ENCODE assay signal across 9 mouse cellular contexts in the genomic region with DNA sequence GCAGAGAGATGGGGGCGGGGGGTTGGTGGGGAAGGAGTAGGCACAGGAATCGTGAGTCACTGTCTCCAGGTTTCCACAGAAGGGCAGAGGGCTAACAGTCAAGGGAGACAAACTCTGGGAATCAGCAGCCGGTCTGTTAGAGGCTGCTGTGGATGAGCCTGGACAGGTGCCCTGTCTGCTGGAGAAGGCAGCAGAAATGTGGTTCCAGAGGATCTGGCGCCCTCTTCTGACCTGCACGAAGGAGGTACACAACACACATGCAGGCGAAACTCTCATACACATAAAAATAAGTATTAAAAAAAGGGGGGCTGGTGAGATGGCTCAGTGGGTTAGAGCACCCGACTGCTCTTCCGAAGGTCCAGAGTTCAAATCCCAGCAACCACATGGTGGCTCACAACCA. TPM values are rescaled to one million over a fixed set of nuclear protein-coding genes. Genes with fewer than 3 reads are reported as not detected.
A peak's percentile ranks its signal among the peaks of the same experiment; 100 is the strongest.
DNase-seq lines count a peak whose midpoint lies in the region; ATAC-seq and TF ChIP-seq lines count a peak whose summit lies in the region.
"Had no signal": no experiment of that assay in that cellular context is flagged by ENCODE, and none has a peak within 500 bp of the region (broad histone marks: within the 10 kb centered on the region; RNA-seq: fewer than 3 reads in every experiment).

No protein-coding gene starts in this region.

- no peaks in the 10 kb centered on the region for H3K9me3 ChIP-seq in liver, embryonic 11.5 days (ENCODE audit: control insufficient read depth, low read length)
- no peaks in the 10 kb centered on the region for H3K9me3 ChIP-seq in intestine, embryonic 16.5 days (ENCODE audit: control insufficient read depth, low read length)

- H3K4me1 ChIP-seq in liver, adult 2 months (ENCODE audit: control insufficient read depth, insufficient read depth, low read length): no peaks in the 10 kb centered on the region
- H3K4me1 ChIP-seq in liver, embryonic 11.5 days (replicated peaks; ENCODE audit: control insufficient read depth, insufficient read depth, low read length): no peaks in the 10 kb centered on the region
- no peaks in the 10 kb centered on the region for H3K4me1 ChIP-seq in intestine, embryonic 16.5 days (ENCODE audit: control insufficient read depth, insufficient read depth, low read length)

- no peak overlapping the region for H3K9ac ChIP-seq in liver, adult 2 months (ENCODE audit: low read depth, low read length)
- no peak overlapping the region for H3K9ac ChIP-seq in liver, embryonic 11.5 days (ENCODE audit: low read depth, low read length)
- no peak overlapping the region for H3K9ac ChIP-seq in intestine, embryonic 16.5 days (ENCODE audit: low read depth, low read length)

- no peak for ATAC-seq in liver, embryonic 11.5 days (replicated peaks; ENCODE audit: low FRiP score)
- ATAC-seq in intestine, embryonic 16.5 days: no peak
- no peak for ATAC-seq in activated CD4-positive, CD25-positive, alpha-beta regulatory T cell, adult 4 months

- peak; percentile 61 for TF ChIP-seq CTCF in liver, adult 2 months (IDR thresholded peaks at IDR 0.05; ENCODE audit: low read depth, low read length)

- no peaks in the 10 kb centered on the region for H3K36me3 ChIP-seq in liver, adult 2 months (ENCODE audit: control insufficient read depth, insufficient read depth, low read length)
- no peaks in the 10 kb centered on the region for H3K36me3 ChIP-seq in liver, embryonic 11.5 days (ENCODE audit: control insufficient read depth, insufficient read depth, low read length)
- no peaks in the 10 kb centered on the region for H3K36me3 ChIP-seq in intestine, embryonic 16.5 days (ENCODE audit: control insufficient read depth, insufficient read depth, low read length)

- no peak overlapping the region for H3K4me2 ChIP-seq in liver, embryonic 11.5 days
- no peak overlapping the region for H3K4me2 ChIP-seq in intestine, embryonic 16.5 days (ENCODE audit: low read depth, low read length)

- H3K27ac ChIP-seq in liver, adult 2 months (replicated peaks; ENCODE audit: insufficient read depth, low read depth, low read length): no peak overlapping the region
- no peak overlapping the region for H3K27ac ChIP-seq in liver, embryonic 11.5 days (ENCODE audit: low read depth, low read length)
- no peak overlapping the region for H3K27ac ChIP-seq in intestine, embryonic 16.5 days (ENCODE audit: low read length)

- H3K79me2 ChIP-seq in liver, adult 2 months (ENCODE audit: control insufficient read depth, insufficient read depth, low read length): no peaks in the 10 kb centered on the region

- WGBS in liver, adult 2 months: 66% methylated on average over 8 of the region's 8 CpGs
- 45% methylated on average over 8 of the region's 8 CpGs for WGBS in liver, embryonic 11.5 days
- WGBS in intestine, embryonic 16.5 days: 50% methylated on average over 8 of the region's 8 CpGs

- H3K4me3 ChIP-seq in liver, adult 2 months (ENCODE audit: insufficient read depth, low read depth, low read length): no peak overlapping the region
- H3K4me3 ChIP-seq in liver, embryonic 11.5 days (ENCODE audit: low read depth, low read length): no peak overlapping the region
- H3K4me3 ChIP-seq in intestine, embryonic 16.5 days (ENCODE audit: low read length): no peak overlapping the region
- H3K4me3 ChIP-seq: megakaryocyte, embryonic 14.5 days had no signal

- no peaks in the 10 kb centered on the region for H3K27me3 ChIP-seq in liver, adult 2 months (ENCODE audit: control insufficient read depth, insufficient read depth, low read length)
- H3K27me3 ChIP-seq in liver, embryonic 11.5 days (replicated peaks; ENCODE audit: control insufficient read depth, insufficient read depth, low read length): no peaks in the 10 kb centered on the region
- H3K27me3 ChIP-seq in intestine, embryonic 16.5 days (replicated peaks; ENCODE audit: control insufficient read depth, insufficient read depth, low read length): no peaks in the 10 kb centered on the region

- peak; percentile 19 for DNase-seq in liver, adult 2 months (ENCODE audit: extremely low read depth, low read depth, low spot score)
- DNase-seq in liver, embryonic 11.5 days (ENCODE audit: low spot score): no peak
- DNase-seq in WW6 (ENCODE audit: low read depth, low spot score): peak; percentile 34
- DNase-seq in embryo, embryonic 10.5 days (ENCODE audit: low spot score): peak; percentile 35
- peak; percentile 13 for DNase-seq in lung, postnatal 10 days

- no peak for TF ChIP-seq POLR2A in liver, adult 2 months (IDR thresholded peaks at IDR 0.05; ENCODE audit: extremely low read depth, insufficient read depth, low read length)

RNA-seq across cellular contexts. Expression of a gene that starts 13.3 kb away (rescaled TPM):
- not detected in 2 replicates for total RNA-seq in liver, adult 2 months (2014; rRNA removed)
- polyA plus RNA-seq in liver, adult 2 months (2012; rRNA removed): not detected in 2 replicates
- polyA plus RNA-seq in liver, embryonic 11.5 days (2014; fragmentation: Nextera tagmentation; extraction: Ambion mirVana): not detected in 2 replicates
- not detected in 2 replicates for polyA plus RNA-seq in intestine, embryonic 16.5 days (2015; fragmentation: Nextera tagmentation; extraction: Ambion mirVana)
- not detected for polyA plus RNA-seq in activated CD4-positive, CD25-positive, alpha-beta regulatory T cell, adult 4 months (2017; shearing (Covaris generic))
- polyA plus RNA-seq: gonadal fat pad, adult 2 months had no signal

RNA-seq across cellular contexts. Expression of a gene that starts 27.9 kb away (rescaled TPM):
- total RNA-seq in liver, adult 2 months (2014; rRNA removed): not detected in 2 replicates
- not detected in 2 replicates for polyA plus RNA-seq in liver, adult 2 months (2012; rRNA removed)
- not detected in 2 replicates for polyA plus RNA-seq in liver, embryonic 11.5 days (2014; fragmentation: Nextera tagmentation; extraction: Ambion mirVana)
- polyA plus RNA-seq in intestine, embryonic 16.5 days (2015; fragmentation: Nextera tagmentation; extraction: Ambion mirVana): not detected in 2 replicates
- not detected for polyA plus RNA-seq in activated CD4-positive, CD25-positive, alpha-beta regulatory T cell, adult 4 months (2017; shearing (Covaris generic))
- polyA plus RNA-seq: gonadal fat pad, adult 2 months had no signal

RNA-seq across cellular contexts. Expression of a gene that starts 55.5 kb away (rescaled TPM):
- total RNA-seq in liver, adult 2 months (2014; rRNA removed): 16.7 and 16.8 TPM in 2 replicates
- 11.3 and 13.3 TPM in 2 replicates for polyA plus RNA-seq in liver, adult 2 months (2012; rRNA removed)
- 56.7 and 59.0 TPM in 2 replicates for polyA plus RNA-seq in liver, embryonic 11.5 days (2014; fragmentation: Nextera tagmentation; extraction: Ambion mirVana)
- polyA plus RNA-seq in intestine, embryonic 16.5 days (2015; fragmentation: Nextera tagmentation; extraction: Ambion mirVana): 40.7 and 45.0 TPM in 2 replicates
- 10 to 100 TPM; 21.4 to 24.9 TPM for polyA plus RNA-seq in activated CD4-positive, CD25-positive, alpha-beta regulatory T cell, adult 4 months (2017; shearing (Covaris generic))
